Mouse (Mus musculus): ENCODE measurements at regions not wholly inside any gene's neighbourhood (a gene's known extent, or its start where the extent isn't known, plus 50 kb on each side); places are given as distances from the start of the nearest gene placed in this dataset.

- Histone ChIP-seq H3K4me3 (replicated peaks) (no peak overlapping the region), H3K27me3 (no peaks in the 10 kb centered on the region), H3K27ac (replicated peaks) (peak overlapping the region; percentile 18; the same call in 1 of the 2 replicates), H3K4me1 (peaks cover 26% of the 10 kb centered on the region), H3K9ac (no peak overlapping the region), H3K4me2 (replicated peaks) (no peak overlapping the region), H3K9me3 (replicated peaks) (no peaks in the 10 kb centered on the region), H3K36me3 (no peaks in the 10 kb centered on the region)
- 28% methylated on average over 7 of the region's 7 CpGs for WGBS
- no peak for ATAC-seq (ENCODE audit: insufficient number of reproducible peaks, low FRiP score, low TSS enrichment, low read depth)
These were observed 152.1 kb downstream of the Gm12728 start for GRCm38 (mm10) chr4:105941785-105942184.

GRCm38 (mm10) chr4:105944962-105945361 is 155.3 kb downstream of the Gm12728 start:
- Histone ChIP-seq H3K4me3 (replicated peaks) (no peak overlapping the region), H3K27ac (replicated peaks) (peak overlapping the region; percentile 36), H3K4me1 (peaks cover 21% of the 10 kb centered on the region), H3K9me3 (replicated peaks) (no peaks in the 10 kb centered on the region), H3K36me3 (no peaks in the 10 kb centered on the region), H3K9ac (no peak overlapping the region), H3K4me2 (replicated peaks) (no peak overlapping the region), H3K27me3 (no peaks in the 10 kb centered on the region)
- ATAC-seq (ENCODE audit: insufficient number of reproducible peaks, low FRiP score, low TSS enrichment, low read depth) = 0 out of 2 replicates have a peak, but pooled peaks have one; percentile 45
- WGBS = 44% methylated on average over 5 of the region's 5 CpGs

- ATAC-seq (ENCODE audit: insufficient number of reproducible peaks, low FRiP score, low TSS enrichment, low read depth) = no peak
- H3K4me2 ChIP-seq (replicated peaks) = no peak overlapping the region
- H3K27me3 ChIP-seq = no peaks in the 10 kb centered on the region
- peaks cover 21% of the 10 kb centered on the region for H3K4me1 ChIP-seq
- H3K27ac ChIP-seq (replicated peaks) = no peak overlapping the region
- 85% methylated on average over 1 of the region's 1 CpGs for WGBS
- H3K9ac ChIP-seq = no peak overlapping the region
- no peak overlapping the region for H3K4me3 ChIP-seq (replicated peaks)
- H3K36me3 ChIP-seq = no peaks in the 10 kb centered on the region
- no peaks in the 10 kb centered on the region for H3K9me3 ChIP-seq (replicated peaks)
These were observed 156.3 kb downstream of the Gm12728 start for GRCm38 (mm10) chr4:105945921-105946320.

GRCm38 (mm10) chr4:105948326-105948725 is 158.7 kb downstream of the Gm12728 start:
- Histone ChIP-seq H3K27ac (replicated peaks) (no peak overlapping the region), H3K27me3 (no peaks in the 10 kb centered on the region), H3K36me3 (no peaks in the 10 kb centered on the region), H3K9me3 (replicated peaks) (no peaks in the 10 kb centered on the region), H3K4me3 (replicated peaks) (no peak overlapping the region), H3K4me2 (replicated peaks) (no peak overlapping the region), H3K4me1 (peaks cover 14% of the 10 kb centered on the region), H3K9ac (no peak overlapping the region)
- no peak for ATAC-seq (ENCODE audit: insufficient number of reproducible peaks, low FRiP score, low TSS enrichment, low read depth)
- WGBS = 86% methylated on average over 5 of the region's 5 CpGs

- no peak for ATAC-seq (ENCODE audit: insufficient number of reproducible peaks, low FRiP score, low TSS enrichment, low read depth)
- Histone ChIP-seq H3K27ac (replicated peaks) (no peak overlapping the region), H3K27me3 (no peaks in the 10 kb centered on the region), H3K9me3 (replicated peaks) (no peaks in the 10 kb centered on the region), H3K4me1 (no peaks in the 10 kb centered on the region), H3K4me3 (replicated peaks) (no peak overlapping the region), H3K36me3 (no peaks in the 10 kb centered on the region), H3K9ac (no peak overlapping the region), H3K4me2 (replicated peaks) (no peak overlapping the region)
- WGBS = 40% methylated on average over 3 of the region's 3 CpGs
These were observed 162.7 kb downstream of the Gm12728 start for GRCm38 (mm10) chr4:105952406-105952805.

- H3K27ac ChIP-seq (replicated peaks) = no peak overlapping the region
- H3K4me2 ChIP-seq (replicated peaks) = no peak overlapping the region
- peaks cover 6% of the 10 kb centered on the region; the same call in 1 of the 2 replicates for H3K4me1 ChIP-seq
- no peak overlapping the region for H3K9ac ChIP-seq
- no peaks in the 10 kb centered on the region for H3K27me3 ChIP-seq
- 75% methylated on average over 2 of the region's 2 CpGs for WGBS
- H3K36me3 ChIP-seq = no peaks in the 10 kb centered on the region
- ATAC-seq (ENCODE audit: insufficient number of reproducible peaks, low FRiP score, low TSS enrichment, low read depth) = no peak
- H3K4me3 ChIP-seq (replicated peaks) = no peak overlapping the region
- H3K9me3 ChIP-seq (replicated peaks) = no peaks in the 10 kb centered on the region
These were observed 166.8 kb downstream of the Gm12728 start for GRCm38 (mm10) chr4:105956516-105956915.

- H3K9me3 ChIP-seq (replicated peaks) = no peaks in the 10 kb centered on the region
- WGBS = 46% methylated on average over 5 of the region's 5 CpGs
- no peaks in the 10 kb centered on the region for H3K36me3 ChIP-seq
- no peak overlapping the region for H3K4me3 ChIP-seq (replicated peaks)
- H3K4me2 ChIP-seq (replicated peaks) = no peak overlapping the region
- no peaks in the 10 kb centered on the region for H3K27me3 ChIP-seq
- H3K4me1 ChIP-seq = peaks cover 17% of the 10 kb centered on the region; the same call in 1 of the 2 replicates
- H3K9ac ChIP-seq = no peak overlapping the region
- ATAC-seq (ENCODE audit: insufficient number of reproducible peaks, low FRiP score, low TSS enrichment, low read depth) = no peak
- no peak overlapping the region for H3K27ac ChIP-seq (replicated peaks)
These were observed 168.7 kb downstream of the Gm12728 start for GRCm38 (mm10) chr4:105958331-105958730.

GRCm38 (mm10) chr4:105961686-105962360 is 172.2 kb downstream of the Gm12728 start:
- no peaks in the 10 kb centered on the region for H3K9me3 ChIP-seq (replicated peaks)
- no peak for ATAC-seq (ENCODE audit: insufficient number of reproducible peaks, low FRiP score, low TSS enrichment, low read depth)
- H3K27me3 ChIP-seq = no peaks in the 10 kb centered on the region
- H3K36me3 ChIP-seq = no peaks in the 10 kb centered on the region
- no peak overlapping the region for H3K9ac ChIP-seq
- no peak overlapping the region for H3K4me2 ChIP-seq (replicated peaks)
- H3K4me1 ChIP-seq = peaks cover 17% of the 10 kb centered on the region; the same call in 1 of the 2 replicates
- H3K4me3 ChIP-seq (replicated peaks) = no peak overlapping the region
- no peak overlapping the region for H3K27ac ChIP-seq (replicated peaks)
- 41% methylated on average over 8 of the region's 8 CpGs for WGBS

- H3K4me3 ChIP-seq (replicated peaks) = no peak overlapping the region
- WGBS = 29% methylated on average over 7 of the region's 7 CpGs
- no peak overlapping the region for H3K9ac ChIP-seq
- H3K27ac ChIP-seq (replicated peaks) = peak overlapping the region; percentile 51; the same call in 1 of the 2 replicates
- no peaks in the 10 kb centered on the region for H3K27me3 ChIP-seq
- H3K36me3 ChIP-seq = no peaks in the 10 kb centered on the region
- no peaks in the 10 kb centered on the region for H3K9me3 ChIP-seq (replicated peaks)
- ATAC-seq (ENCODE audit: insufficient number of reproducible peaks, low FRiP score, low TSS enrichment, low read depth) = no peak
- peaks cover 17% of the 10 kb centered on the region; the same call in 1 of the 2 replicates for H3K4me1 ChIP-seq
- H3K4me2 ChIP-seq (replicated peaks) = no peak overlapping the region
These were observed 172.9 kb downstream of the Gm12728 start for GRCm38 (mm10) chr4:105962542-105962941.

- H3K4me3 ChIP-seq (replicated peaks) = no peak overlapping the region
- WGBS = 41% methylated on average over 4 of the region's 4 CpGs
- no peak overlapping the region for H3K9ac ChIP-seq
- H3K27ac ChIP-seq (replicated peaks) = no peak overlapping the region
- ATAC-seq (ENCODE audit: insufficient number of reproducible peaks, low FRiP score, low TSS enrichment, low read depth) = no peak
- H3K36me3 ChIP-seq = no peaks in the 10 kb centered on the region
- H3K27me3 ChIP-seq = no peaks in the 10 kb centered on the region
- H3K4me1 ChIP-seq = peaks cover 7% of the 10 kb centered on the region; the same call in 1 of the 2 replicates
- no peak overlapping the region for H3K4me2 ChIP-seq (replicated peaks)
- no peaks in the 10 kb centered on the region for H3K9me3 ChIP-seq (replicated peaks)
These were observed 178.7 kb downstream of the Gm12728 start for GRCm38 (mm10) chr4:105968324-105968723.

- Histone ChIP-seq H3K9ac (no peak overlapping the region), H3K4me1 (peaks cover 7% of the 10 kb centered on the region; the same call in 1 of the 2 replicates), H3K27ac (replicated peaks) (no peak overlapping the region), H3K4me2 (replicated peaks) (no peak overlapping the region), H3K36me3 (no peaks in the 10 kb centered on the region), H3K4me3 (replicated peaks) (no peak overlapping the region), H3K27me3 (no peaks in the 10 kb centered on the region), H3K9me3 (replicated peaks) (no peaks in the 10 kb centered on the region)
- ATAC-seq (ENCODE audit: insufficient number of reproducible peaks, low FRiP score, low TSS enrichment, low read depth) = no peak
- WGBS = 22% methylated on average over 2 of the region's 2 CpGs
These were observed 180.0 kb downstream of the Gm12728 start for GRCm38 (mm10) chr4:105969628-105970027.

- ATAC-seq (ENCODE audit: insufficient number of reproducible peaks, low FRiP score, low TSS enrichment, low read depth) = no peak
- Histone ChIP-seq H3K4me3 (replicated peaks) (no peak overlapping the region), H3K27ac (replicated peaks) (no peak overlapping the region), H3K4me2 (replicated peaks) (no peak overlapping the region), H3K9me3 (replicated peaks) (no peaks in the 10 kb centered on the region), H3K9ac (no peak overlapping the region), H3K36me3 (no peaks in the 10 kb centered on the region), H3K27me3 (no peaks in the 10 kb centered on the region), H3K4me1 (peaks cover 7% of the 10 kb centered on the region; the same call in 1 of the 2 replicates)
- 56% methylated on average over 3 of the region's 3 CpGs for WGBS
These were observed 180.4 kb downstream of the Gm12728 start for GRCm38 (mm10) chr4:105970056-105970455.
